Mouse (Mus musculus): ENCODE data around the gene Kctd15.

The Kctd15 gene

DNA sequence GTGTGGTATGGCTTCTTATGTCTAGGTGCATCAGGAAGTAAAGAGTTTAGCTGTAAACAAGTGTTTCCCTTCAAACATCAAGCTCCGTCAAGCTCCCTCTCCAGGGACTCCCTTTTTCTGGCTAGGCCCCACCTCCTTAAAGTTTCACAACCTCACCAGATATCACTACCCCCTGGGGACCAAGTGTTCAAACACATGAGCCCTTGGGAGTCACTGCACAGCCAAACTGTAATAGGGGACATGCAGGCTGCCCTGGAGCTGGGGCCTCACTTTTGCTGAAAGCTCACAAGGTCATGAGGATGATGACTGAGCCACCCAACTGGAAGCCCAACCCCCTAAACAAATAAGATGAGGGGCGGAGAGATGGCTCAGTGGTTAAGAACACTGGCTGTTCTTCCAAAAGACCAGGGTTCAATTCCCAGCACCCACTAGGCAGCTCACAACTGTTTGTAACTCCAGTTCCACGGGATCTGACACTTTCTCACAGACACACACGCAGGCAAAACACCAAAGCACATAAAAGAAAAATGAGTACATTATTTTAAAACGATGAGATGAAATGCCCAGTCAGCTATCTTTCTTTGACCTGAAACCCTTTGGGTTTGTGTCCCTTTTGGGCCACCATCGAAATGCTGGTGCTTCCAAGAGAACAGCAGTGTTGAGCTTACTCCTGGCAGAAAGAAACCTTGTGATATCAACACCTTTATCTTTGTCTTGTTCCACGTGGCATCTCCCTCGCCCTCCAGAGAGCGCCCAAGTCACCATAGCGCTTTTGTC, 23.4 kb downstream of the Kctd15 start:
- in situ Hi-C loops (cut with MboI; ENCODE audit: unreplicated experiment in 2 of 2), result no loop called here

DNA sequence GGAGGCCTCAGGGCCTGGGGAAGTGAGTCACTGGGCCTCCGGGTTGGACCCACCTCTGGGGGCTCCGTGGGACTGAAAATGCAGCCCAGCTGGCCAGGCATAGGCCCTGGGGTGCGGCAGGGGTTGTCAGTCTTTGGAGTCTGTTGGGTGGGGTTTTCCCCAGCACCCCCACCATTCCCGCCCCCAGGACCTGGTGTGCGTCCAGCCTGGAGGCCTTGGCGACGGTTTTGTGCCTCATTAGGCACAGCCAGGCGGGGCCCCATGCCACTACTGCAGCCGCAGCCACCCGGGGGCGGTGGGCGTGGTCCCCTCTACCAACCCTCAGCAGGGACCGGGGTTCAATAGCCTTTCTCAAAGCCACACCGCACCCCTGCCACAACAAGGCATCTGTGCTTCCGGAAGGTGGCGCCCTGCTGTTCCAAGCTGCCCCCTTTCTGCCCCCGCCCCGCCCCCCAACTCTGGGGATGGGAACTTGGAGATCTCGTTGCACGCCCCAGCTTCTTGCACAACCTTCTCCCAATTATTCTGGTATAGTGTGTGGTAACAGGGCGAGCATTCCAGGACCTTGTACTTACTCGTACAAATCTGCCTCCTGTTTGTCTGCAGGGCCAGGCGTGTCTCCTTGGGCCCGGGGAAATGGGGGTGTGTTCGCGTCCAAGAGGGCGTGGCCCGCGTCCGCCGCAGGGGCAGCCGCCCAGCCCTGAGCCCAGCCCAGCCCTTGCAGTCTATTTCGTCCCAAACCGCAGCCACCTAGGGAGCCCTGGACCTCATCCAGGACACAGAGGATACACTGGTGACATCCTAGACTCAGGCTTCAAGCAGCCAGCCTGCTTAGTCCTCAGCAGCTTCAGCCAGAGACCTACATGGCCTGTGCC, 26.1 kb downstream of the Kctd15 start:
- in situ Hi-C loops (cut with MboI; ENCODE audit: unreplicated experiment in 2 of 2), result no loop called here

DNA sequence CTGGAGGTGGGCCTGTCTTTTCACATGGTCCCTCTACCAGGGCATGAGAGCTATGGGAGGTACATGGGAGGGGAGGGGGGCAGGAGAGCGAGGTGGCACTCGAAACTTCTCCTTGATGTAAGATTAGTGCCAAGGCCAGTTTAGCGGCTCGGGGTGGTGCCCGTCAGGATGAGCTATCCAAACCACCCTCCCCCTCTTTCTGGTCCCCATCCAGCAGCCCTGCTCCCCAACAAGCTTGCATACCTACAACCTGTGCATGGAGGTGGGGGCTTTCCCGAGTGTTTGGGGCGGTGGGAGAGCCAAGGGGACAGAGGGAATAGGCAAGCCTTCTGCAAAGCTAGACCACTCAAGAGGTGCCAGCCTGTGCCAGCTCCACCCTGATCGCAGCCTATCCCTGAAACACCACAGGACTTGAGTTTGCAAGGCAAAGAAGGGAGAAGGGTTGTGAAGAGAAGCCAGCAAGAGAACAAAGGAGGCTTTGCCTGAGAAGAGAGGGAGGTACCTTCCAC, 26.8 kb downstream of the Kctd15 start:
- in situ Hi-C loops (cut with MboI; ENCODE audit: unreplicated experiment in 2 of 2), result no loop called here

DNA sequence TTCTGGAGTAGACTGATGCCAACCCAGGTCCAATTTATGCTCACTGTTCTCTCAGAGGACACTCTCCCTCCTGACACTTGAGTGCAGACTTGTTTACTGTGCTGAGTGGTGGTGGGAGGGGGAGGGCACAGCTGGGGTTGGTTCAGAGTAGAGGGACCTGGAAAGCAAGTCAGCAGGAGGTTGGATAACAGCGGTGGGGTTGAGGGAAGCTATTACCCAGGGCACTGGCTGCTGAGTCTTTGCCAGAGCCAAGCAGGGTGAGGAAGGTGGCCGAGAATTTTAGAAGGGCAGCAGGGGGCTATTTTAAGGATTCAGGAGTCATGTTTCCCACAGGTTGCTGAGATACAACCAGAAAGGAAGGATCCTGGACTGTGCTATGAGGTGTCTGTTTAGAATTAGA, 36.1 kb downstream of the Kctd15 start:
- in situ Hi-C loops (cut with MboI; ENCODE audit: unreplicated experiment in 2 of 2), result no loop called here

DNA sequence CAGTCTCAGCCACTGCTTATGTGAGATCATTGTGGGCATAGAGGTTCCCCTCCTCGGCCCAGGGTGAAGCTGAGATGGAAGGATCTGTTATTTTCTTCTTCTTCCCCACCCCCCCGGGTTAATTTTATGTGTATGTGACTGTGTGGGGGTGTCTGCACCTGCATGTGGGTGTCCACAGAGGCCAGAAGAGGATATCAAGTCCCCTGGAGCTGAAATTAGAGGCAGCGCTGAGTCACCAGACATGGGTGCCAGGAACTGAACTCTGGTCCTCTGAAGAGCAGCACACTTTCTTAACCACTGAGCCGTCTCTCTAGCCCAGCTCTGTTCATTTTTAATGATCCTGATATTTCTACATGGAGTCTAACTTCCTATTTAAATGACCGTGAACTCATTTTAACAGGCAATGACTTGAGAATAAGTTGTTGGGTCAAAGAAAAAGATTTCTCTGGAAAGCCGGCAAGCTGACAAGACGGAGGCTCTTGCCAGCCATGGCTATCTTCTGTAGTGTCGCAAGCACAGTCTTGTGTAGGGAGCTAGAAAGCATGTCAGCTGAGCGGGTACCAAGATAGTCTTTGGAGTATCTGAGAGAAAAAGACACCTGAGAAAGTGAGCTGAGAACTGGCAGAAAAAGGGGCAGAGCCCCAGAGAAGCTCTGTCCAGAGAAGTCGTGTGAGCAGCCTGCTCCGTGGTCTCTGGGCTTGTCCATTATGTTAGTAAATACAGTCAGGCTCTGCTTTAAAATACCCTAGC, 38.2 kb downstream of the Kctd15 start:
- in situ Hi-C loops (cut with MboI; ENCODE audit: unreplicated experiment in 2 of 2), result no loop called here

DNA sequence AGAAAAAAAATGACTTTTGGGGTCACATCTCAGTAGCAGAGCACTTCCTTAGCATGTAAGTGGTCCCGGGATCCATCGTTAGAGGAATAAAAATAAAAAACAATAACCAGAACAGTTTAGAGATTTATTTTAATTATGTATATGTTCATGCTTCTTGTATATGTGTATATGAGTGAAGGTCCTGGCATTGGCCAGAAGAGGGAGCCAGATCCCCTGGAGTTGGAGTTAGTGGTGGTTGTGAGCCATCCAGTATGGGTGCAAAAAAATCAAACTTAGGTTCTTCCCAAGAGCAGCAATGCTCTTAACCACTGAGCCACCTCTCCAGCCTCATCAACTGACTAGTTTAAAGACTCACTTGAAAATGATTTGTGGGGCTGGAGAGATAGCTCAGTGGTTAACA, 40.3 kb downstream of the Kctd15 start:
- in situ Hi-C loops (cut with MboI; ENCODE audit: unreplicated experiment in 2 of 2), result no loop called here

DNA sequence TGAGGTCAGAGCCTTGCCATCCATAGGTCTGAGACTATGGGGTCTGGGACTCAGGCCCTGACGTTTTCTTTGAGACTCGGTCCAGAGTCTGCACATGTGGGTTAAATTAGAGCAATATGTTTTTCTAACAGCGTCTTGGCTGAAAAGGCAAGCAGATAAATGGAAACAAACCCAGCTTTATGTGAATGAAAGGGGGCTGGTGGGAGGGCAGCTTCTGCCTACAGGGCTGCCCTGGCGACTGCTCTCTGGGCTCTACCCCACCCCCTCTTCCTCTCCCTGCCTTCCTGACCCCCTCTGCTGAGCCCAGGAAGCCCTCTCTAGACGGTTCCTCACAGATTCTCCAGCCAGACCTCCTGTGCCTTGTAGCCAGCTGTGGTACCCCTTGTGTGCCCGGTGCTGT, 46.1 kb downstream of the Kctd15 start:
- in situ Hi-C loops (cut with MboI; ENCODE audit: unreplicated experiment in 2 of 2), result no loop called here

DNA sequence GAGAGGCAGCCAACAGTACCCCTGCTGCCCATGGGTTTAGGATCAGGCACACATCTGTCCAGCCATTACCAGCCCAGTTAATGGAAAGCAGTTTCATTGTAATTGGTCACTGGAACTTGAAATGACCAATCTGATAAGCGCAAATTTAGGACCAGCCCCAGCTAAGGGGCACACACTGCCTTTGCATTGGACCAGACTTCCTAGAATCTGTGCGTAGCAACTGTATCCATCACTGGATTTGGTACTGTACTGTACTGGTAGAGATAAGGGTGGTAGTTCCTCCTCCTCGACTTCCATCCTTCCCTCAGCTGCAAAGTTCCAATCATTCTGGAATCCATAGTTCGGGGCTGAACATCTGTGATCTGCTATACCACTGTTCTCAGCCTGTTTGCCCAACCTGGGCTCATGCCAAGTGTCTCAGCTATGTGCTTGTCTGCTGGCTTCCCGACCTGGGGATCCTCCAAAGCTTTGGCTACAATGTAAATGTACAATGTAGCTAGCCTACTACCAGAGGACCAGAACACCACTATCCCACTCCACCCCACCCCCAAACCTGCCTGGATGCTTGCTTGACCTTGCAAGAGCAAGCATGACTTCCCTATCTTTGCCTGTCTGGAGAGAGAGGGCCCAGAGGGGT, 49.1 kb downstream of the Kctd15 start:
- in situ Hi-C loops (cut with MboI; ENCODE audit: unreplicated experiment in 2 of 2), result no loop called here

DNA sequence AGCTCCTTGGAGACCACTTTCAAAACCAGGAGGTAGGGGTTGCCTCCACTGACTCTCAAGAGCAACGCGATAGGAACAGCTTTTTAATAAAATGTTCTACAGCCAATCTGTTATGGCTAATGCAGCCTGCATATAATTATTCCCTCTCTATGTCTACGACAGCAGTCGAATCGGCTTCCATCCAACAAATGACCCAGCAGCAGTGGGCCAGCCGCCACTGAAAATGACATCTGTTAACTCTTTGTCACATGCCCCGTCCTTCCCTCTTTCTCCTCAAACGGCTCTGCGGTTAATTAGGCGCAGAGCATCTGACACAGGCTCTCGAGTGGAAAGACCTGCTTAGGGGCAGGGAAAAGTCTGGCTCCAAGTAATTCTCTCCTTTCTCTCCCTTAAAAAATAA, 49.8 kb downstream of the Kctd15 start:
- in situ Hi-C loops (cut with MboI; ENCODE audit: unreplicated experiment in 2 of 2), result no loop called here

DNA sequence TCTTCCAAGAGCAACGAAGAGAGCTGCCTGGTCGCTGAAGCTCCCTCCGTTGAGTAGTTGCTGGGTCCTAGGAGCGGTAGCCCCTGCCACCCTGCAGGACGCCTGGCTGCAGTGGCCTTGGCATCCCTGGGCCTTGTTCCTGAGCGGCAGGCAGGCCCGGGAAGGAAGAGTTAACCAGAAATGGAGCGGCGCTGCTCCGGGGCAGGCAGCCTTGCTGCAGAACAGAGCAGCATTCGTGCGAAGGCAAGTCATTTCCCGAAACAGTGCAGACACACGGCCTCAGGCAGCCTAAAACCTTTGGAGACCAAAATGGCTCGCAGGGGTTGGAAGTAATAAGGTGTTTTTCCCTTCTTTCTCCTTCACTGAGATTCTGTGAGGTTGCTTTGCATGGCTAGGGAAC, 50.5 kb downstream of the Kctd15 start:
- in situ Hi-C loops (cut with MboI; ENCODE audit: unreplicated experiment in 2 of 2), result no loop called here

DNA sequence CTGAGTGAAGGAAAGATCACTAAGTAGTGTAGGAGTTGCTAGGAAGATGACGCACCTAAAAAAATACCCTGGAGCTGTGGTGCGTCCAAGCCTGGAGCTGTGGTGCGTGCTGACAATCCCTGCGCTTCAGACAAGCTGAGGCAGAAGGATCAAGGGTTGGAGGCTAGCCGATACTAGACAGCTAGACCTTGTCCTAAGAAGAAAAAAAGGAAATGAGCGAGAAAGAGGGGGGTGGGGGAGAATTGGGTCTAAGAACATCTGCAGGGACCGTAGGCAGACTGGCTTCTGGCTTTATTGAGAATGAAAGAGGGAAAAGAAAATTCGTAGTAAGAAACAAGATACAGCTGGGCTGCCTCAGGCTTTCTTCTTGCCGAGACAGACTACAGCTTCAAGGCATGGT, 58.0 kb downstream of the Kctd15 start:
- in situ Hi-C loops (cut with MboI; ENCODE audit: unreplicated experiment in 2 of 2), result no loop called here

DNA sequence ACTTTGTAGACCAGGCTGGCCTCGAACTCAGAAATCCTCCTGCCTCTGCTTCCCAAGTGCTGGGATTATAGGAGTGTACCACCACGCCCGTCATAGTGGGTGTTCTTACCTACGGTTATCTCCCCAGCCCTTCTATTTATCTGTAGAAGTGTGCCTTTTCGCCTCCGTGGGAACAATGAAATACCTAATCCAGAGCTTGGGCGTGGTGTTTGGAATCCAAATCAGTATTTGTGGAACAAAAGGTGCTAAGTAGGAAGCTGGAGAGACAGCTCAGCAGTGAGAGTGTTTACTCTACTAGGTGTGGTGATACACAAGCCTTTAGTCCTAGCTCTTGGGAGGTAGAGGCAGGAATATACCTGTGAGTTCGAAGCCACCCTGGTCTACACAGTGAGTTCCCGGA, 58.5 kb downstream of the Kctd15 start:
- in situ Hi-C loops (cut with MboI; ENCODE audit: unreplicated experiment in 2 of 2), result no loop called here

DNA sequence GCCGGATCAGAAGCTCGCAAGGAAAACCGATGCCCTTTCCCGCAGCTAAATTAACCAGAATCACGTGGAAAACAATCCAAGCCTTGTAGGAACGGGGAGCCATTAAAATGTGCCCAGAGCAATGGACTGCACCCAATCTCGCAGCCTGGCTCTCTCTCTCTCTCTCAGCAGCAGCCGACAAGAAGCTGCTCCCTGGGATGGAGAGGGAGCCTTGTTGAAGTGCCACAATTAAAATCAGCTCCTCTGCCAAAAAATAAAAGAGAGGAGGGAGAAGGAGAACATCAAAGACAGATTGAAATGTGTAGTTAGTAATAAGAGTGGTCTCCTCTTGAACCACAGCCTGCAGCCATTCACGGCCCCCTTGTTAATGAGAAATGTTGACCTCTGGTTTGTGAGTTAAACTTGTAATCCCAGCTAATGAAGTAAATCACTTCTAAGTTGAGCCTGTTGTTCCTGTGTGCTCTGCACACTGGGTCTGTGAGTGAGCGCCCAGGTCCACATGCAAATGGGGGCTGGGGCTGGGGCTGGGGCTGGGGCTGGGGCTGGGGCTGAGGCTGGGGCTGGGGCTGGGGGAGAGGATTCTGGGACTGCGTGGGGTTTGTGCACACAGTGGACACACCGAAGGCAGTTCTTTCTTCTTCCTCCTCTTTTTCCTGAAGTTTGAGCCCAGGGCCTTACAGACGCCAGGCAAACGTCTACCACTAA, 59.8 kb downstream of the Kctd15 start:
- in situ Hi-C loops (cut with MboI; ENCODE audit: unreplicated experiment in 2 of 2), result no loop called here

DNA sequence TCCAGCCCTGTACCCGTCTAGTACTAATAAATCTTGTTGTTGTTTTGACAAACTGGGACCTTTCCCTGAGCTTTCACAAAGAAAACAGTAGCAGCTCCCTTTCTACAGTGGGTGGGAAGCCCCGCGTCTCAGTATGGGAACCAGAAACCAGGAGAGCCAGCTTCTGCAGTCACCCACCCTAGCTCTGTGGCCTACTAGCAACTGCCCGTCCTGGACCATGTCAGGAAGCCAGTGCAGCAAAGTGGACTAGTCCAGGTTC, 61.3 kb downstream of the Kctd15 start:
- in situ Hi-C loops (cut with MboI; ENCODE audit: unreplicated experiment in 2 of 2), result no loop called here

DNA sequence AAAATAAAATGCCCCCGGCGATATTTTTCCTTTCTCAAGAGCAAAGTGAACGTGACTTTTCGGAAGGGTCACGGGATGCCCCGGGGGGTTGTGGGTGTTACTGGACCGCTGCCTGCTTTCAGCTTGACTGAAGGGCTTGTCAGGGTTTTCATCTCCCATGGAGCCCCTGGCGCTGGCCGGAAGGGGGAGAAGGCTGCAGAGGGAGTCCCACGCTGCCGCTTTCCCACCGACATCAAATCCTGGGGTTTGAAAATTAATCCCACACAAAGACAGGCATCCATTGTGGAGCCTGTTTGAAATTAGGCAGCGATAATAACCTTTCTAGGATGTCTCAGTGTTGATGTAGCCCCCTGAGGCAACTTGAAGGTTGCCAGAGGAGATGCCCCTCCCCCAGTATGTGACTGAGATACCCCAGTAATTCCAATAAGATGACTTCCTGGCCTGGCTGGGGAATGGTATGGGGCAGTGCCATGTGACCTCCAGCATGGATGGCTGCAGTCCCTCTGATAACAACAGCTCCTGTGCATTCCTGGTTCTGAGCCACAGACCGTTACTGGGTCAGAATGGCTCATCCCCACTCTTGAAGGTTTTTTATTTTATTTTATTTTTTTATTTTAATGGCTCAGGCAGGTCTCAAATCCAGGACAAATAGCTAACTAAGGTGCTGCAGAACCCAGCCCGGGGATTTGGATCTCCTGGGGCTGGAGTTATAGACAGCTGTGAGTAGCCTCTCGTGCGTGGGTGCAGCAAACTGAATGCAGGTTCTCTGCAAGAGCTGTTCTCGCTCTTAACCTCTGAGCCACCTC, 61.8 kb downstream of the Kctd15 start:
- in situ Hi-C loops (cut with MboI; ENCODE audit: unreplicated experiment in 2 of 2), result no loop called here

DNA sequence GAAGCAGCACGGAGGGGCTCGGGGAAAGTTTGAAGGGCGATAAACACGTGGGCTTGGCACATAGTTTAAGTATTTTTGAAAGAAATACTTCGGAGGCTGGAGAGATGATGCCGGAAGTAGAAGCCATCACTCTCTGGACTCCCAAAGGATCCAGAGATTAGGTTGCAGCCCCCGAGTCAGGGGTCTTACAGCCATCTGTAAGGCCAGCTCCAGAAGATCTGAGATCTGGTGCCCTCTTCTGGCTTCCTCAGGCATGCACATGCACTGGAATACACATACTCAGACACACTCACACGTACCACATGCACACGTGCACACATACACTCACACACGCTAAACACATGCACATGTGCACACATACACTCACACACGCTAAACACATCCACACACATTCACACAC, 65.8 kb downstream of the Kctd15 start:
- in situ Hi-C loops (cut with MboI; ENCODE audit: unreplicated experiment in 2 of 2), result no loop called here

All from v-Abl transformed pro-B cells (cell line).